Mouse (Mus musculus) cerebellum, postnatal 14 days (tissue): ENCODE data around the gene Echdc3.

Source experiments
- DNase-seq, 2 experiments: peaks; one replicate each; pipeline ENCODE4 v3.0.0; 2021; ENCODE audit warnings: mixed read lengths in 2 of 2

Gene Echdc3

GRCm38 (mm10) chr2:6165771-6166170, 47.1 kb downstream of the Echdc3 start:
- no peak for DNase-seq

- no peak for DNase-seq
Observed at GRCm38 (mm10) chr2:6164606-6165290, 48.1 kb downstream of the Echdc3 start.

GRCm38 (mm10) chr2:6162366-6163040, 50.3 kb downstream of the Echdc3 start:
- DNase-seq, result no peak

GRCm38 (mm10) chr2:6159735-6160134, 53.1 kb downstream of the Echdc3 start:
- no peak for DNase-seq

- no peak for DNase-seq
Observed at GRCm38 (mm10) chr2:6159219-6159618, 53.6 kb downstream of the Echdc3 start.

- no peak for DNase-seq
Observed at GRCm38 (mm10) chr2:6157635-6158034, 55.2 kb downstream of the Echdc3 start.

GRCm38 (mm10) chr2:6157208-6157607, 55.6 kb downstream of the Echdc3 start:
- no peak for DNase-seq

GRCm38 (mm10) chr2:6149801-6150200, 63.0 kb downstream of the Echdc3 start:
- no peak for DNase-seq

GRCm38 (mm10) chr2:6146901-6147300, 65.9 kb downstream of the Echdc3 start:
- peak; percentile 50 to 53 for DNase-seq

- no peak for DNase-seq
Observed at GRCm38 (mm10) chr2:6146257-6146656, 66.6 kb downstream of the Echdc3 start.

GRCm38 (mm10) chr2:6145611-6146010, 67.2 kb downstream of the Echdc3 start:
- DNase-seq, result no peak

GRCm38 (mm10) chr2:6142915-6143654, 69.7 kb downstream of the Echdc3 start:
- DNase-seq, result peak; percentile 69 to 77

- DNase-seq, result no peak
Observed at GRCm38 (mm10) chr2:6140572-6141161, 72.2 kb downstream of the Echdc3 start.
